Mouse (Mus musculus) kidney, adult 18-20 months (tissue): Measurements from ENCODE around the gene Stra6.

Experiments used
- DNase-seq: peaks from one replicate; pipeline ENCODE4 v3.0.0; 2021

Stra6 gene

GRCm38 (mm10) chr9:58063531-58063930 lies at the start of gene Stra6:
Gene Stra6, plus strand, starts transcription at chr9:58063788.
- no peak for DNase-seq

- no peak for DNase-seq
Measured at GRCm38 (mm10) chr9:58014393-58015160, 49.0 kb upstream of the Stra6 start.

- DNase-seq: no peak
Measured at GRCm38 (mm10) chr9:58015856-58016255, 47.7 kb upstream of the Stra6 start.

GRCm38 (mm10) chr9:58016962-58017361 lies 46.6 kb upstream of the Stra6 start:
- DNase-seq: no peak

- no peak for DNase-seq
Measured at GRCm38 (mm10) chr9:58018385-58018784, 45.2 kb upstream of the Stra6 start.

- DNase-seq: no peak
Measured at GRCm38 (mm10) chr9:58025995-58026394, 37.6 kb upstream of the Stra6 start.

GRCm38 (mm10) chr9:58027426-58028180 lies 36.0 kb upstream of the Stra6 start:
- DNase-seq: no peak

- no peak for DNase-seq
Measured at GRCm38 (mm10) chr9:58028841-58029240, 34.7 kb upstream of the Stra6 start.

GRCm38 (mm10) chr9:58029635-58030034 lies 34.0 kb upstream of the Stra6 start:
- DNase-seq: no peak

- DNase-seq: no peak
Measured at GRCm38 (mm10) chr9:58031895-58032294, 31.7 kb upstream of the Stra6 start.

- no peak for DNase-seq
Measured at GRCm38 (mm10) chr9:58035519-58035918, 28.1 kb upstream of the Stra6 start.

GRCm38 (mm10) chr9:58035951-58036698 lies 27.5 kb upstream of the Stra6 start:
- no peak for DNase-seq

- DNase-seq: no peak
Measured at GRCm38 (mm10) chr9:58036961-58037360, 26.6 kb upstream of the Stra6 start.

- DNase-seq: peak; percentile 80
Measured at GRCm38 (mm10) chr9:58038500-58039168, 25.0 kb upstream of the Stra6 start.

GRCm38 (mm10) chr9:58040977-58041376 lies 22.6 kb upstream of the Stra6 start:
- no peak for DNase-seq

GRCm38 (mm10) chr9:58042391-58042790 lies 21.2 kb upstream of the Stra6 start:
- DNase-seq: no peak

GRCm38 (mm10) chr9:58043496-58044017 lies 20.0 kb upstream of the Stra6 start:
- no peak for DNase-seq

- DNase-seq: no peak
Measured at GRCm38 (mm10) chr9:58044828-58045227, 18.8 kb upstream of the Stra6 start.

- no peak for DNase-seq
Measured at GRCm38 (mm10) chr9:58045646-58046045, 17.9 kb upstream of the Stra6 start.

- peak; percentile 33 for DNase-seq
Measured at GRCm38 (mm10) chr9:58047061-58047460, 16.5 kb upstream of the Stra6 start.

- DNase-seq: no peak
Measured at GRCm38 (mm10) chr9:58048621-58049020, 15.0 kb upstream of the Stra6 start.

- DNase-seq: no peak
Measured at GRCm38 (mm10) chr9:58049186-58049585, 14.4 kb upstream of the Stra6 start.

- DNase-seq: no peak
Measured at GRCm38 (mm10) chr9:58049861-58050260, 13.7 kb upstream of the Stra6 start.
